Mouse (Mus musculus) kidney, adult 8-10 months (tissue): Measurements from ENCODE around the gene Hspe1.
"Not testable (repeated sequence)": the region's sequence is repeated elsewhere in the genome, so short reads cannot be mapped to it uniquely, and the experiment has no call there.

Source experiments
- DNase-seq, 2 experiments: peaks; one replicate each; pipeline ENCODE4 v3.0.0; 2022

Hspe1 gene

DNA sequence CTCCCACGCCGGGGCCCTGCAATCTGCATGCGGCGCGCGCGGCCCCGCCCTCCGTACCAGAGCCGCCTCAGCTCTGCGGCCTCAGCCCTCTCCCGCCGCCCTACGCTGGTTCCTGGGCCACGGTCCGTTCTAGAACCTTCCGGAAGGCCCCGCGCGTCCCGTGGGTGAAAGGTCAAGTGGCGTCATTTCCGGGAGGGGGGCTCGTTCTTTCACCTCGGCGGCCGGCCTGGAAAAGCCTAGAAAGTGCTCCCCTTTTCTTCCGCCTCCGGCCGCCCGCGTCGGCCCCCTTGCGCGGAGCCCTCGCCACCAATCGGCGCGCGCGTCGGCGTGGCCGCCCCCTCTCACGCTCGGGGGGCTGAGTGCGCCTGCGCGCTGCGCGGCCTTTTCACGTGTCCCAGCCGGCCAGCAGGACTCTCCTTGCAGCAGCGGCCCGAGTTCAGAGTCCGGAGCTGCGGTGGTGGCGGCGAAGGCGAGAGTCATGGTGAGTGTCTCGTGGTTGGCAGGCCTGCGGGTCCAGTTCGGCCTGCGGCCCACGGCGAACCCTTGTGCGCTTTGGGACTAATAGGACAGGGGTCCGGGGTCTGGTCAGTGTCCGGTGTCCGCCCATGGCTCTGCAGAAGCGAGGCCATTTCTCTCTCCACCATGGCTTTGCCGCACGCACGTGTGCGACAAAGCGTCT is at the start of gene Hspe1, which contains the start of gene Hspd1:
TSS of gene Hspe1 (plus strand) at position 201 of the 679 bp plus-strand sequence.
TSS of gene Hspd1 (minus strand) at position 312 of the 679 bp plus-strand sequence.
- DNase-seq: peak; percentile 99

DNA sequence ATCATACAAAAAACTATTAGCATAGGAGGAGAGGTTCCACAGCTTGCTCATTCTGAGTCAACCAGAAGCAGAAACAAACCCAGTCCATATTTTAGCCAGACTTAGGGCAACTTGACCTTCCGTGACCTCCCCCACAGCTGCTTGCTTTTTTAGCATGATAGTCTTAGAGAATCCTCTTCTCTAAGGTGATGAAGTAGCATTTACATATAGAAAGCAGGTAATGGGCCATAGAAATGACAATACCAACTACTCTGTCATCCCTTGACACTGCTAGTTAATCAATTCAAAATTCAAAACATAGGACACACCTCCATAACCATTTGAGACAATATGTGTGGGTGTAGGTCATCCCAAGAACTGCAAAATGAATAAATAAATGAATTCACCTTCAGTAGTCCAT is 48.0 kb upstream of the Hspe1 start:
- DNase-seq: no peak

- DNase-seq: no peak
Observed at GRCm38 (mm10) chr1:55041691-55042090, 46.2 kb upstream of the Hspe1 start.

DNA sequence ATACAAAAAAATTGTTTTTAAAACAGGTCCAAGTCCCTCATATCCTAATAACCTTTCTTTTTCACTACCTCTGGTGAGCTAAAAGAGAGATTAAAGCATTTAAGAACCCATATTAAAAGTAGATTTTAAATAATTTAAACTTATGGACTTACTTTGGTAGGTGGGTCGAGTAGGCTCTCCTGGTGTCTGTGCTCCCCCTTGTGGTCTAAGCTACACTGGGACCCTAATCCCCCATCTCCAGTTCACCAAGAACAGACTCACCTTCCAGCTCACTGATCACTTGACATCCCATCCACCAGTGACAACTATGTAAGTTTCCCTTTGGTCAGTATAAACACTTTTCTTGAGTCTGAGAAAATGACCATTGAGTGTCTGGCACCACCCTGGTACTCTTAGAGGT is 45.7 kb upstream of the Hspe1 start:
- no peak for DNase-seq

GRCm38 (mm10) chr1:55043164-55043563 is 44.8 kb upstream of the Hspe1 start:
- DNase-seq: no peak

DNA sequence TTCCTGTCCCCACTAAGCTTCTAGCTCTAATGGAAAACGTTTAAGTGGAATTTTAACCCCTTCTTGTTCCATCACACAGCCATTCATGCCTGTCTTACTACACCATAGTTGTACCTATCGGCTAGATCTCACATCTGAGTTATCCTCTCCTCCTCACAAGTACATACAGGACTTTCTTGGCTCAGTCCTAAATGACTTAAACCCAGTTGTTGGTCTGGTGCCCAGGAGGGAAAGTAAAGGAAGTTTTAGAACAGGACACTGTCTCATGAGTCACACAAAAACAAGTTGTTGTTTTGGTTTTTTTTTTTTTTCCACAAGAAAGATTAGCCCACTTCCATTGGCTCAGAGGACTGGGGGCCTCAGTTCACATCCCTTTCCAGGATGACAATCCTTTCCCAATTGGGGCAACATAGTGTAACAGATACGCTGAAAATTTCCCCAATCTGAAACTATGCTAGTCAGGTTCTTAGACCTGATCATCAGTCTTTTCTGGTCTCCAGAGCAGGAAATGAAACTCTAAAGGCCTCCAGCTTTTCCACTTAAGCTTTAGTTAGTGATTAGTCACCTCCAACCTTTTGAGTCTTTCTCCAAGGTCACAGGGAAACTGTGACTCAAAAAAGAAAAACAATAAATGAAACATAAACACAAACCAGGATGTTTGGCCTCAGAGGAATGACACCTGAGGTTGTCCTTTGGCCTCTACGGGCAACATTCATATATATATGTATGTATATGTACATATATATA is 38.9 kb upstream of the Hspe1 start:
- no peak for DNase-seq

DNA sequence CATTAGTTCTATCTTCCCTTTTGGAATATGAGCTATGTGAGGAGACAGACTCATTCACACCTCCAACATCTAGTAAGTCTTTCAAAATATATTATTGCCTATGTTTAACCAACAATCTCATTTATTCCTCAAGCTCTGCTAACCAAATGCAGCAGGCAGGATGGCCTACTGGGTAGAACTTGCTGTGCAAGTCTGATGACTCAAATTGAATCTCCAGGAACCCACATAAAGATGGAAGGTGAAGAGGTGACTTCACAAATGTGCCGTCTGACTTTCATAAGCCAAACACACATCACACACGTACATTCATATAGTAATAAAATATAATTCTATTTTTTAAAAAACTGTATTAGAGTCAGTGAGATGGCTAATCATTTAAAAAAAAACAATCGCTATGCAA is 36.3 kb upstream of the Hspe1 start:
- DNase-seq: no peak

- DNase-seq: peak; percentile 99 to 100
Observed at GRCm38 (mm10) chr1:55052355-55052953, 35.5 kb upstream of the Hspe1 start, which contains the start of gene Coq10b. Gene Coq10b, plus strand, starts transcription at chr1:55052770.

DNA sequence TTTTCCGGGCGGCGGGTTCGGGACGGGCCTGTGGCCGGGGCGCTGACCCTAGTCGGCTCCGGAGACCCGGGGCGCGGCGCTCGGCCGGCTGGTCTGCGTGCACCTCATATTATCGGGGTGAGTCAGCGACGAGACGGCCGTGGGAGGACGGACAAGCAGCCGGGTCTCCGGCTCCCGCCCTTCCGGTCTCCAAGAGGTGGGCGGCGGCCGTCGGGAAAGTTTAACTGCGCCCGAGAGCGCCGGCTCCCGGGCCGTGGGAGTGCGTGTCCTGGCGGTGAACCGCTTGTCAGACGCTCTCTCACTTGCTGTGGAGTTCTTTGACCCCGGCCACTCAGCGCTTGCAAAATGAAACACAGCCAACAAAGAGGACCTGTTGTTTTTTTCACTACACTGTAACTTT is 34.9 kb upstream of the Hspe1 start:
- peak; percentile 76 to 80 for DNase-seq

GRCm38 (mm10) chr1:55053596-55053995 is 34.3 kb upstream of the Hspe1 start:
- no peak for DNase-seq

DNA sequence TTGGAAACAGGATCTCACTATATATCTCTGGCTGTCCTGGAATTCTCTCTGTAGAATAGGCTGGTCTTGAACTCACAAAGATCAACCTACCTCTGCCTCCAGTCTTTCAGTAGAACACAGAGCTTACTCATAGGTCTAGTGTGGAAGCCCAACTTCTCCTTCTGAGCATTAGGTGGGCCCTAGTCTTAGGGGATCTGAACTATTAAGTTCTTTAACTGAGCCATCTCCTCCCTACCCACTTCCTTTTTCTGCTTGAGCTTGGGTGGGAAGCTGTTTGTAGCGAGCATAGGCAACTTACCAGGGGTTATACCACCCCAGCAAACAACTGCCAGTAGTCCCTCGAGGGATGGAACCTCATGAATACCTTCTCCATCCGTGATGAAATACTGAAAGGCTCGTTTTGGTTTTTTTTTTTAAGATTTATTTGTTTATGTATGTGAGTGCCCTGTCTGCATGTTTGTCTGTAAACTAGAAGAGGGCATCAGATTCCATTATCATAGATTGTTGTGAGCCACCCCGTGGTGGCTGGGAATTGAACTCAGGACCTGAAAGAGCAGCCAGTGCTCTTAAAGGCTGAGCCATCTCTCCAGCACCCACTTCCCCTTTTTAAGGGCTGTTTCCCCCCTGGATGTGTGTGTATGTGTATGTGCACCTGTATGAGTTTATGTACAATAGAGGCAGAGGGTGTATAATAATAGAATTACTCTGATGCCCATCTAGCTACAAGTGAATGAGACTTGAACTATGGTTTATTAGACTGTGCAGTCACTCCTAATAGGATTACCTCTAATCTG is 32.4 kb upstream of the Hspe1 start:
- no peak for DNase-seq

DNA sequence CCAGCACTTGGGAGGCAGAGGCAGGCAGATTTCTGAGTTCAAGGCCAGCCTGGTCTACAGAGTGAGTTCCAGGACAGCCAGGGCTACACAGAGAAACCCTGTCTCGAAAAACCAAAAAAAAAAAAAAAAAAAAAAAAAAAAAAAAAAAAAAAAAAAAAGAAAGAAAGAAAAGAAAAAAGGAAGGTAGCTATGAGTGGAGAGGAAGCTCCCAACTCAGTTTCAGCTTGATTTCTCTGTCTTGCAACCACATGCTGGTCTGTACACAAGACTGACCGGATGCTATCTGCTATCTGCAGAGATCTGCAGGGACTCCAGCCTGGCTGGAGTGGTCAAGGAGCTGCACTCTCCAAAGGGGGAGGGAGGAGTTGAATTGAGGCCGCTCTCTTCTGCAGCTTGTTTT is 29.5 kb upstream of the Hspe1 start:
- DNase-seq: not testable (repeated sequence)

DNA sequence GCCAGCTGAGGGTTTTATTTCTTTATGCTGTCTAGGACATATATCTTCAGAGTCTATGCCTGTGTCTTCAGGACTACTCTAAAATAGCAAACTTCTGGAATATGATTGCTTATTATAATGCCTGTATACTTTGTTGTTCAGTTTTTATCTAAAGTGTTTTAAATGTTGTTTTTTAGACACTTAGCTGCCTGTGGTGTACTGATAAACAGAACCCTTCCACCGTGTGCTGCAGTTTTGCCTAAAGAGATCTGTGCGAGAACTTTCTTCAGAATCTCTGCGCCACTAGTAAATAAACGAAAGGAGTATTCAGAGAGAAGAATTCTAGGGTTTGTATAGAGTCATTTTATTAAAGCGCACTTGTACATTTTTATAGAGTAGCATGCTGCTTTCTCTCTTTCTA is 26.8 kb upstream of the Hspe1 start:
- no peak for DNase-seq

- DNase-seq: no peak
Observed at GRCm38 (mm10) chr1:55061772-55062171, 26.2 kb upstream of the Hspe1 start.

DNA sequence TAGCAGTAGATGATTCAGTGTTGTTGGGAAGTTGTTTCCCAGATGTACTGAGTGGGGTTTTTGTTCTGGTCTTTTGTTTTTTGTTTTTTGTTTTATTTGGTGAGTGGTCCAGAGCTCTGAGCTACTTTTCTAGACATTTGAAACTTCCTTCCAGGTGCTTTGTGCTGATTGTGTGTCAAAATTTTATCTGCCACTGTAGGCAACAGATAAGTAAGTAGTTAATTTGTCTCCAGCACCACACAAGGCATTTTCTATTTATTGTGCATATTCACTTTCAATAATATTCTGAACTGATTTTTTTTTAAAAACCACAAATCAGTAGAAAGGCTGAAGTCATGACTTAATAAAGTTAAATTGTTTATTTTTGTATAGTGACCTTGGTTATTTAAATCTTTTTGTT is 15.6 kb upstream of the Hspe1 start:
- not testable (repeated sequence) for DNase-seq

DNA sequence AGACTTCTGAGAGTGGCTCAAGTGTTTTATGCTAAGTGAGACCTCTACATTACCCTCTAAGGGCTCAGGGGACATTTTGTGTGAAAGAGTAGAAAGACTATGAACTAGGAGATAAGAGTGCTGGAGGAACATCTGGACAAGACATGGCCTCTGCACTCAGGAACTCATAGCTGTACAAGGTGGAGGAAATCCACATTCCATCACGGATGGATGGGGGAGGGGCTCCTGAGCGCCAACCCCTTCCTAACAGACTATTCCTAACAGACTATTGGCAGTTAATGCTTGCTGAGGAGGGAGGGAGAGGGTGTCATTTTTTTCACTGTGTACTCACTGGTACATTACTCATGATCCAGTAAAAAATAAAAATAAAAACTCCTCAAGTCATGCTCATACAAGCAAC is 13.2 kb upstream of the Hspe1 start:
- DNase-seq: peak in 1 of 2 experiments; percentile 25

- DNase-seq: no peak
Observed at GRCm38 (mm10) chr1:55075652-55076394, 12.1 kb upstream of the Hspe1 start.

DNA sequence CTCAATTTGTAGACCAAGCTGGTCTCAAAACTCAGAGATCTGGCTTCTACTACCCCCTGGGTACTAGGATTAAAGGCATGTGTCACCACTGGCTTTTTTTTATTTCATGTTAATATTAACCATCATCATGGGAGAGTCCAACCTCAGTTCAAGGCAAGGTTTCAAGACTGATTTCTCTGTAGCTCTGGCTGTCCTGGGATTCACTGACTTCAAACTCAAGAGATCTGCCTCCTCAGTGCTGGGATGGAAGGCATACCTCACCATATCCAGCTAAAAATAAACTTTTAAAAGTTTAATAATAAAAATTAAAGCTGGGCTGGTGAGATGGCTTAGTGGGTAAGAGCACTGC is 11.6 kb upstream of the Hspe1 start:
- DNase-seq: no peak

DNA sequence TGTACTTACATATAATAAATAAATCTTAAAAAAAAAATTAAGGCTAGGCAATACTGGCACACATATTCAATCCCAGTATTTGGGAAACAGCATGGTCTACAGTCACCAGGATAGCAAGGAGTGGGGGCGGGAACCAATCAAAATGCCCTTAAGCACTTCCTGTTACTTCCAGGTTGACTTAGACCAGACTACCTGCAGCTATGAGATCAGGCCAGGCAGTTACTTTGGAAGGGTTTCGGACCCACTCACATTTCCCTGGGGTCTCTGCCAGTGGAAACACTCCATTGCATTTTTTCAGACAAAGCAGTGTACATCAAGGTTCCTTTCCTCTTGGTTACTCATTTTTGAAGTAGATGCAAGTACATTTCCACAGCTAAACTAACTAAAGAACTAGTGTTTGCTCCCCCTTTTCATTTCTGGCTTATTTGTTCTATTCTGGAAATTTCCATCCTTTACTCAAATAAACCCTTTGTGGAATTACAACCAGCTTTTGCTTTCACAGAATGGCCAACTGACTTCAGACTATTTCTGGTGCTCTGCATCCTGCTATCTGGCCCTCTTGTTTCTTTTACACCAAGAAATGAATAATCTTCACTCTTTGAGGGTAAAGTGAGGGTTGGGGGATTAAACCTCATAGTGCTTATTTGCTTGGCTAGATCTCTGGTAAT is 10.9 kb upstream of the Hspe1 start:
- DNase-seq: no peak

- DNase-seq: no peak
Observed at GRCm38 (mm10) chr1:55079677-55080076, 8.3 kb upstream of the Hspe1 start.

GRCm38 (mm10) chr1:55082106-55082505 is 5.8 kb upstream of the Hspe1 start:
- no peak for DNase-seq
